Mouse (Mus musculus): Measurements from ENCODE around the gene Sos1.
"Not testable (repeated sequence)": the region's sequence is repeated elsewhere in the genome, so short reads cannot be mapped to it uniquely, and the experiment has no call there.

Gene Sos1

DNA sequence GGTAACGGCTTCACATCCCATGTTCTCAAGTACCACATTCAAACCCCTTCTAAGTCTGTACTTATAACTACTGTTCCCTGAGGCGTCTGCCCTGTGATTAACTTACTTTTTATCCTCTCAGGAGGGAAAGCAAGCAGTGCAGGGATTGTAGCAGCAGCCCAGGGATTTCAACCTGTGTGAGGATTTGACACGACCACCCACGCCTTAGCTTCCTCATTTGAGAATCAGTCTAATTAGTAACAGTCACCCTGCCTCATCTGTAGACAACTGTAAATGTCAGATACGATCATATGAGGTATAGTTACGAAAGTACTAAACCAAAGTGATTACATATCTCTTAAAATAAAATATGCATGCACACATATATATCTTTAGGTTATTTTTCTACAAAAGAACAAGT is 15.9 kb upstream of the Sos1 start:
- DNase-seq (ENCODE audit: extremely low spot score): no peak

DNA sequence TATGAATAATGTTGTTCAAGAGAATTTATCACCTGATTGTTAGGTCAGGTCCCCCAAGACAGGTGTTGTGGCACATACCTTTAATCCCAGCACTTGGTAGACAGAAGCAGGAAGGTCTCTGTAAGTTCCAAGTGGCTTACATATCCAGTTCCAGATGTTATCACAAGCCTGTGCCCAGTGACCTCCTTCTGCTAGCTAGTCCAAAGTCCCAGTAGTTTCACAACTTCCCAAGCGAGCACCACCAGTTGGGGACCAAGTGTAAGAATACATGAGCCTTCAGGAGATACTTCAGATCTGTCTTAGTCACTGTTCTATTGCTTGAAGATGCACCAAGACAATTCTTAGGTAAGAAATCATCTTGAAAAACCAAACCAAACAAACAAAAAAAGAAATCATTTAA is 13.6 kb upstream of the Sos1 start:
- no peak for DNase-seq (ENCODE audit: extremely low spot score)

DNA sequence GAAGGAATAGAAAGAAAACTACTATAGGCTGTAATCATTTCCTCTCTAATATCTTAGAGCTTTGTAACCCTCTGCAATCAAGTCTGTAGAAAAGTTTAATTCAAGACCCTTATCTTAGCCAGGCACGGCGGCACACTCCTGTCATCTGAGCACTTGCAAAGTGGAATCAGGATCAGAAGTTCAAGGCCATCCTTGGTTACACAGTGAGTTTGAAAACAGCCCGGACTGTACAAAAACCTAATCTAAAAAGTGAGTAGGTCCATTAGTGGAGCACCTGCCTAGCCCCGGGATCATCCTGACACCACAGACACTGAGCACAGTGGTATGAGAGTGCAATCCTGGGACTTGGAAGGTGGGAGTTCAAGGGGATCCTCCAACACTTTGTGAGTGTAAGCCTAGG is 12.6 kb upstream of the Sos1 start:
- DNase-seq (ENCODE audit: extremely low spot score): no peak

- no peak for DNase-seq (ENCODE audit: extremely low spot score)
Measured at GRCm38 (mm10) chr17:80492274-80492673, 12.0 kb upstream of the Sos1 start.

DNA sequence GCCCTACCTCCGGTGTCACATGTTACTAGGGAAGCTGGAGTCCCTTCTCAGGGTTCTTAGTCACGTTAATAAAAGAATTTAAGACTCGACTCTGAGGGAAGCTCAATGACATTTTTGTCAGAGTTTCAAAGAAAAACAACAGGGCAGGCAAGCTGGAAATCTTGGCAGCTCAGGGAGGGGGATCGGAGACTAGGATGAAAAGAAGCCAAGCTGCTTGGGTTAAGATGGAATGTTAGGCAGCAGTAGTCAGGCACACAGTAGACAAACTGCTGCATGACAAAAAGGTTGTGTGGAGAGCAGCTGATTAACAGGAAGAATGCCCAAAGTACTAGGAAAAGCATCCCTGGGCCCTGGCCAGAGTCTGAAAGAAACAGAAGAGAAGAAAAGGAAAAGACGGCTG is 9.9 kb upstream of the Sos1 start:
- DNase-seq (ENCODE audit: extremely low spot score): no peak

DNA sequence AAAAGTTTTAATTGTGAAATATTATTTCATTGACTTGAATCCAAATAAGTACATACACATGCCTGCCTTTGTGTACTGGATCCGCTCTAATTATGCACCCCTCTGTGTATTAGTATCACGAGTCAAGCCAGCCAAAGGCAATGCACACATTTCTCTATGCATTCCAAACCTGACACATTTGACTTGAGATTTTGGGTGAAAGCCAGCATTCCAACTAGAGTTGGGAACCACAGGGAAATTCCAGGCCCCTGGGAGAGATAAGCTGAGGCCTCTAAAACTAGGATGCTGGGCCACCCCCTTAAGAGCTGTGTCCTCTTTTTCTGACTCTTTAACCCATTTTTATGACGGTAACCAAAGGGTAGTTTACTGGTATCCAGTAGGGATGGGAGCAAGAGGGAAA is 8.7 kb upstream of the Sos1 start:
- no peak for DNase-seq (ENCODE audit: extremely low spot score)

DNA sequence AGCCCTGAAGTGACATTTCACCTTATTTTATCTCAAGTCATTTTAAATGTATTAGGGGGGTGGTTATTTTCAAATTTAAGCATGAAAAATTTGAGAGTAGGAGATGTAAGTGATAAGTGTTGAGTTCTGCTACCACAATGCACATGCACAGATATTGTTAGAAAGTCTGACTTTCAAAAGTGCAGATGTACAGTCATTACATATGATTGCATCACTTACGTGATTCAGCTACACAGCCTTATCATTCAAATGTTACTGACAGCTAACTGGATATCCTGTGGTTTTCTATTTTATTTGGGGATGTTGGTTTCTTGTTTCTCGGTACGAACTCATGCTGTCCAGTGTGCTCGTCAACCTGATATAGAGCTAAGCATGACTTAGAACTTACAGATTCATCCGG is 4.9 kb upstream of the Sos1 start:
- DNase-seq (ENCODE audit: extremely low spot score): no peak

- no peak for DNase-seq (ENCODE audit: extremely low spot score)
Measured at GRCm38 (mm10) chr17:80480855-80481224, 587 bp upstream of the Sos1 start.

- peak; percentile 59 for DNase-seq (ENCODE audit: extremely low spot score)
Measured at GRCm38 (mm10) chr17:80479295-80480030, 790 bp downstream of the Sos1 start.

DNA sequence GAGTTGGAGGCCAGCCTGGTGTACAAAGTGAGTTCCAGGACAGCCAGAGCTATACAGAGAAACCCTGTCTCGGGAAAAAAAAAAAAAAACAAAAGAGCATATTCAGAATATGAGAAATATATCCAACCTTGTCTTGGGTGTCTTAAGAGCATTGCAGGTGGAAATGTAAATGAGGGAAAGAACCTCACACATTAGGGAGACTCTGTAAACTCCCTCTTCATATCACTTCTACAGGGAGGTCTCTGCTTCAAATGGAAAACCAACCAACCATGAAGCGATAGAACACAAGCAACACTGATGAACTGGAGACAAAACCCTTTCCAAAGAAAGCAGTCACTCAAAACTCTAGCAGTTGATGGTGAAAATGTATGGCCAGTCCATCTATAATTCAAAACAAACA is 2.6 kb downstream of the Sos1 start:
- no peak for DNase-seq (ENCODE audit: extremely low spot score)

DNA sequence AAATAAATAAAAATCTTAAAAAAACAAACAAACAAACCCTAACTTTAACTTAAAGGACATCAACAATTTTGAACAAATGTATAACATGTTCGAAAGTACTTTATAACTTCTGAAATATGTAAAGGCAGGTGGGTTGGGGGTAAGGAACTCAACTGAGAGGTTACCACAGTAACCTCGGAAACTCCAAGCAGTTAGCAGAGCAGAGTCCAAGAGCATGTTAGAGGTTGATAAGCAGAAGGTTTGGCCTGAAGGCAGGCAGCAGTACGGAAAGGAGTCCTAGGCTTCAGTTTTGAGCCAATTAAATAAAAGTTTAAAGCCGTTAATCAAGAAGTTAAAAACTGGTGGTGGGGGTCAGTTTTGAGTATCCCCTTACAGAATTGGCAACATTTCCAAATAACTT is 3.8 kb downstream of the Sos1 start:
- no peak for DNase-seq (ENCODE audit: extremely low spot score)

- peak; percentile 33 for DNase-seq (ENCODE audit: extremely low spot score)
Measured at GRCm38 (mm10) chr17:80471056-80471802, 9.0 kb downstream of the Sos1 start.

GRCm38 (mm10) chr17:80468417-80468894 is 11.8 kb downstream of the Sos1 start:
- DNase-seq (ENCODE audit: extremely low spot score): not testable (repeated sequence)

GRCm38 (mm10) chr17:80460258-80460657 is 20.0 kb downstream of the Sos1 start:
- no peak for DNase-seq (ENCODE audit: extremely low spot score)

DNA sequence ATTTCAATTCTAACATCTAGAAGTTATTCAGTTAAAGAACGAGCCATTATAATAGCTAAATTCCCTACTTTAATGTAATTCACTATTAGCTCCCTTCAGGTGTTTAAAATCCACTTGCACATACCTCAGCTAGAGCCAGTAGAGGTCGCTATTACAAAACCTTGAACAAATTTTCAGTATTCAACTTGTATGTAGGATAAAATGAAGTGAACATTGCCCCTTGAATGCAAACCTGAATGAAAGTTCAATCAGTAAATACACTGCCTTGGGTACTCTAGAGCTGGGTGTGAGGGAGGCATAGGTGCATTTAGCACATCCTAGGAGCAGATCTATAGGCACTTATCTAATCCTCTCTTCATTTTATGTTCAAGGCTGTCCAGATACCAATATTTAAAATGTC is 24.6 kb downstream of the Sos1 start:
- peak; percentile 34 for DNase-seq (ENCODE audit: extremely low spot score)

DNA sequence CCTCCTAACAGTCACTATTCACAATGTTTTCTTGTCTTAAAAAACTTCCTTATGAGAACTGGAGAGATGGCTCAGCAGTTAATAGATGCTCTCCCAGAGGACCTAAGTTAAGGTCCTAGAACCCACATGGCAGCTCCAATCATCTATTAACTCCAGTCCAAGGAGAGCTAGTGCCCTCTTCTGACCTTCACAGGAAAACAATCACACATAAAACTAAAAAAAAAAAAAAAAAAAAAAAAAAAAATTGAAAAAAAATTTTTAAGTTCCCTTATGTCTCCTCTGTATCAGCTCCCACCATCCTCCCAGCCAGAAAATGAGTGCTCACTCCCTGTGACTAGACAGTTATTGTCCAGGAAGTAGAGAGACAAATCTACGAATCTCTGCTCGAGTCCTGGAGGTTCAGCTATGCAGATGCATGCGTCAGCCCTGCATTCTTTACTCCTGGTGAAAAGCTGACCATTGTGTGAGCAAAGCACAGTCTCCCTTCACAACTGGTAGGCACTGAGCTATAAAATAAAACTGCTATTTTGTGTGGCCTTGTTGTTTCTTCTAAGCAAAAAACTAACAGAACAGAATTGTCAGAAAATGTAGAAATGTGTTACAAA is 29.7 kb downstream of the Sos1 start:
- DNase-seq (ENCODE audit: extremely low spot score): no peak

DNA sequence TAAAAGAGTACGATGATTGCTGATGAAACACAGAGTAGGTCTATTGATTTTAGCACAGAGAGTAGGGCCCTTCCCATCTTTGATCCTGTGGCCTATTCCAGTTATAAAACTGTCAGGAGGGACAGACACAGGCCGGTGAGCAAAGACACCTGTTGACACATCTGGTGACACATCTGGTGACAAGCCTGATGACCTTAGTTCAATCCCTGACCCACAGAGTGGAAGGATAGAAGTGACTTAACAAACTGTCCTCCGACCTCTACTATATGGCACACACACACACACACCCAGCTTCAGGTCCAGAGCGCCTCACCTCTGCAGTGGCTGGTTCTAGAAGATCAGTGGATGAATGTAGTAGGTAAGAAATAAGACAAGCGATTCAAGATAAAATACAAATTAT is 33.8 kb downstream of the Sos1 start:
- no peak for DNase-seq (ENCODE audit: extremely low spot score)

DNA sequence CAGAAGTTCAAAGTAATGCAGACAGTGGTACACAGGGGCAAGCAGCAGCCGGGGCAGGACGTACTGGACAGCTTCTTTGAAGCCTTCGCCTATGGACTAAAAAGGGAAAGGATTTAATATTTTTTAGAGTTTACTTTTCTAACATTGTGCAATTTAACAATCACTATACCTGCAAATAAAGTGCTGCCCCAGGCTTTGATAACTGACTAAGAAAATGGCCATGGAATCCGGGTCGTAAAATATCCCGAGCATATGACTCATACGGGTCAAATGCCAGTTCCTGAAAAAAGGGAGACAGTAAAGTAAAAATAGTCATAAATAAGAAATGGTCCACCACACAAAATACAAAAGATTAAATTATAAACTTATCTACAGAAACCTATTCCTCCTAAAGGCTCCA is 34.8 kb downstream of the Sos1 start:
- no peak for DNase-seq (ENCODE audit: extremely low spot score)

GRCm38 (mm10) chr17:80435680-80436079 is 44.6 kb downstream of the Sos1 start:
- no peak for DNase-seq (ENCODE audit: extremely low spot score)

DNA sequence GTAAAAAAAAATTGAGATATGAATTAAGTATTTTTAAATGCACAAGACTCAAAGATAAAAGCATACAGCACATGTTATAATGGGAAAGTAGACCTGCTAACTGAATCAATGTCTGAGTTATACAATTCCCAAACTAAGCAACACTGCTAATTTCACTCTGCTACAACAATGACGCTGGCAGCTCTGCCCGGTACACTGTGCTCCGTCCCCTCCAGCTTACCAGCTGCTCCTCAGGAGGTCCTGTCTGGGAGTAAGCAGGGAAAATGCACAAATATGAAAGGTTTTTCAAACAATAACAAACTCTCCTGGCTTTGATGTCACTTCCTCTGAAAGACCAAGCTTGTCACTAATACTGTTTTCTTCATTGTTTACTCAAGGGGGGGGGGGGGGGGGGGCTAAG is 45.8 kb downstream of the Sos1 start:
- no peak for DNase-seq (ENCODE audit: extremely low spot score)

- DNase-seq (ENCODE audit: extremely low spot score): no peak
Measured at GRCm38 (mm10) chr17:80431997-80432396, 48.3 kb downstream of the Sos1 start.

DNA sequence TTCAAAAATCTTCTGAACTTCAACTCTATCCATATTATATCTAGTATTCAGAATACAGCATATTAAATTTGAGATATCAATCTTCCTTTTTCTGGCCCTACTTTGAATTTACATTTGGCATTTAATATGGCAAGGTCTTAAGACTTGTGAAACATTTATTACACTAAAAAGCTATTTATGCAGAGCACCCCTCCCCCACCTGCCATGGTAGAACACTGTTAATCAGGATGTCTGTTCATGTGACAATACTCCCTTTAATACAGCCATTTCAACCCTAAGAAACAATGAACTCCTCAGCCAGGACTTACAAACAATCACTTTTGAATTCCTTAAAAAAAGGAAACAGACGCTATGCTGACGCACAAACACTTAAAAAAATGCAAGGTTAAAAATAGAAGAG is 52.3 kb downstream of the Sos1 start:
- no peak for DNase-seq (ENCODE audit: extremely low spot score)

- DNase-seq (ENCODE audit: extremely low spot score): no peak
Measured at GRCm38 (mm10) chr17:80426901-80427300, 53.4 kb downstream of the Sos1 start.

All from embryo, embryonic 9.5 days (tissue).